Mouse (Mus musculus): Measurements from ENCODE around the gene Hdac1.

The Hdac1 gene

DNA sequence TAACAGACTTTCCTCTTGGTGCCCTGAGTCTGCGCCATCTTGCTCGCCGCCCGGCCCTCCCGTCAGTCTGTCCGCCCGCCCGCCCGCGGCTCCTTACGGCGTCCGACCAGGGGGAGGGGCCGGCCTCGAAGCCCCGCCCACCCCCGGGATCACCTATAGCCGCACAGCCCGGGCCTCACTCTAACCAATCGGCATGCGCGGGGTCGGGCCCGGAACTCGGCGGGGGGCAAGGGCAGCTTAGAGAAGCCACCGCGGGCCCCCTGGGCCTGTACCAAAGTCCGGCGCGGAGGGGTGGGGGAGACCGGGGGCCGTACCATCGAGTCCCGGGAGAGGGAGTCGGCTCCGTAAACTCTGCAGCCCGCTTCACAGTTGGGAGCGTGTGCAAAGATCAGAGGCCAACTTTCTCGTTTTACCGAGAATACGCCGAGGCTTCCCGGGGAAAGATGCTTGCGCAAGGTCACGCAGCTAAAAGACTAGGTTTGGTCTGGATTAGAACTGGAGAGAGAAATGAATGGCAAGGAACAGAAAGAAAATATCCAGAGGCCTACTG, at the start of gene Hdac1:
Gene Hdac1, minus strand, starts transcription at position 122 of the 550 bp plus-strand sequence.
- under 1% methylated on average over 46 of the region's 46 CpGs for WGBS

DNA sequence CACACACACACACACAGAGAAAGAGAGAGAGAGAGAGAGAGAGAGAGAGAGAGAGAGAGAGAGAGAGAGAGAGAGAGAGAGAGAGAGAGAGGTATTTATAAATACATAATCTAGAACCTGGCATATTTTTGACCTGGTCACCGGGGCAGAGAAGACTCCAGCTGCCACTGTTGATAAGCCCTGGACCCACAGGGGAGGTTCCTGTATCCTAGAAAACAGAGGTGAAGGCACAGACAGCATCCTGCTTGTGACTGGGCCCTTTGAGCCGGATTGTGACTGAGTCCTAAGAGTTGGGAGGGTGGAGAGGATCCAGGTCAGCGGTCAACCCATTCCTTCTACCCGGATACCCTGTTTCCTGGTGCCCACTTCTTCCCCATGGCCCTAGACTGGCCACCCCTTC, 46.4 kb upstream of the Hdac1 start:
- WGBS: 73% methylated on average over 4 of the region's 4 CpGs

DNA sequence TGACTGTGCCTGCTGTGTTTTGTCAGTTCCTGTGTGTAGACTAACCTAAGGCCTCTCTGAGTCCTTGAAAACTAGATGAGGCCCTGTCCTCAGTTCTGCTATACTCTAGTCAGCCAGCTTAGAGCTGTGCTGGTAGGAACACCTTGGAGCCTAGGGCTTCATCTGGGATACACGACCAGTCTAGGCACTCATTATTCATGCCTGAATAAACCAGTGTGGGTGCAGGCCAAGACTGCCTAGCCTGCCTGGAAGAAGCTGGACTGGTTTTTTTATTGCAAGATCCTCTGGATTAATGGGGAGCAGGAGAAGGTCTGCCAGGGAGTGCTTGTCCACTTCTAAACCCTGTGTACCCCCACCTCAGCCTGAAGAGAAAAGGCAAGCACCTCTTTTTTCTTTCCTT, 44.4 kb upstream of the Hdac1 start:
- 61% methylated on average over 1 of the region's 1 CpGs for WGBS

DNA sequence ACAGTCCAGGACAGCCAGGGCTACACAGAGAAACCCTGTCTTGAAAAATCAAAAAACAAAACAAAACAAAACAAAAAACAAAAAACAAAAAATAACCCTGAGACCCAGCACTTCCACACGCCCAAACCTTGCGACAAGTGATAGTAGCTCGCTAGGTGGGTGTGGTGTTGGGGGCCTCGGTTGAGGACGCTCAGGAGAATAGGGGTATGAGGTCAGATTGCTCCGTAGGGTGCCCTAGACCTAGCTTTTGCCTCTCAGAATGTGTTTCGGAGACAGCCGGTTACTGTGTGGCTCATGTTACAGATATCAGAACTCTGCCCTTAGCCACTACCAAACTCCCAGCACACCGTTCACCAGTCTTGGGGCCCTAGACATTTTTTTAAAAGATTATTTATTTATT, 43.3 kb upstream of the Hdac1 start:
- 91% methylated on average over 9 of the region's 9 CpGs for WGBS

DNA sequence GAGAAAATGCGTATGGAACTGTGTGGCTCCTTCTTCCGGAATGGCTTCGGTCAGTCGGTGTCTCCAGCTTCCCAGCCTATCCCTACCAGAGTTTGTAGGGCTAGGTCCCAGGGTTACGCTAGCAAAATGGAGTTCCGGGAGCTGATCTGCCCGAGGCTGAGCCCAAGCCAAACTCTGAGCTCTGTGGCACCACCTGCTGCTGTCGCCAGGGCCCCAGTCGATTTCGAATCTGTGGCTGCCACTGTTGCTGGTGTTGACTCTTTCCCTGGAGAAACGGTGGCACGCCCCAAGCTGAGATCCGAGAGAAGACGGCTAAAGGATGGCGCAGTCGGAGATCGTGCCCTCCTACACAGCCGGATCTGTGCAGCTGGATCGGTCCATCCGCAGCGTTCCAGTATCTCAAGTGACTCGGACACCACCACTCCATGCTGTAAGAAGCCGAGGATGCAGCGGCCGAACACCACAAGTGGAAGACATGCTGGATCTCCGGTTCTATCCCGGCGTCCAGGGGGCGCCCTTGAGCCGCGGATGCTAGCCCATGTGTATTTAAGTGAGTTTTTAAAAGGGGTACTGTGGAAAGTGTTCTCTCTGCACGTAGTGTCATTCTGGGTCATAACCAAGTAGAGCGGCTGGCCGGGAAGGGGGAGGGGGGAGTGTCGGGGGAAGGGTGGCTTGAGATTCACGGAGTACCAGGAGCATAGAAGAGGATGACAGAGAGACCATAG, 42.5 kb upstream of the Hdac1 start:
- 2% methylated on average over 36 of the region's 36 CpGs for WGBS

- 71% methylated on average over 1 of the region's 1 CpGs for WGBS
Observed at GRCm38 (mm10) chr4:129584370-129584769, 41.9 kb upstream of the Hdac1 start.

- WGBS: 85% methylated on average over 1 of the region's 1 CpGs
Observed at GRCm38 (mm10) chr4:129582251-129582650, 39.7 kb upstream of the Hdac1 start.

DNA sequence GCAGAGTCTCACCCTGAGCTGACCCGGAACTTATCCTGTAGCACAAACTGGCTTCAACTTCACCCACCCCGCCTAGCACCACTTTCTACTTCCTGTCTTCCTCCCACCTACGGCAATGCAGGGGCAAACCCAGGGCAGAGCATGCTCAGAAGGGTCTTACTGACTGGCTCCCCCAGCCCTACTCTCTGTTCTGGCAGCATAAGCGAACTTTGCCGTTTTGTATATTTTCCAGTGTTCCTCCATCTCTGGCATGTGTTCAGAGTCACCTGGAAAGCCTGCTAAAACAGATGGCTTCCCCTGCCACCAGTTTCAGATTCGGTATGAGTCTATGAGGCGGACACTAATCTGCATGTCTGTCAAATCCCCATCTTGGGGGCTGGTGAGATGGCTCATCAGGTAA, 37.8 kb upstream of the Hdac1 start:
- WGBS: 54% methylated on average over 7 of the region's 7 CpGs

DNA sequence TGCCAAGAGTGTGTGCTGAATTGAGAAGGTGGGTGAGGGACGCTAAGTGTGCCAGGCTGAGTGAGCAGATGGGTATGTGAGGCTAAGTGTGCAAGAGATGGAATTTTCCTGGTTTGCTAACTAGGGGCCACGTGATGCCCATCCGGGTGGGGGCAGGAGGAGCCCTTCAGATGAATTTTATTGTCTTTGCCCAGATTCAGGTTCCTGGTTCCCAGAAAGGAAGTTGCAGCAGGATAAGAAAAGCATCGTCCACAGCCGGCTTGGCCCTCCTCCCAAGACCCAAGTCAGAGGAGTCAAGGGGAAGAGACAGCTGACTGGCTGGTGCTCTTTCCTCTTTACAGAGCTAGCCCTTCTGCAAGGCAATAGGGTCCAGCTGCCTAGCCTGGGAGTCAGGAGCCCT, 36.0 kb upstream of the Hdac1 start, which contains the start of gene Fam167b:
Gene Fam167b, minus strand, starts transcription at position 84 of the 400 bp plus-strand sequence.
- WGBS: 66% methylated on average over 5 of the region's 5 CpGs

DNA sequence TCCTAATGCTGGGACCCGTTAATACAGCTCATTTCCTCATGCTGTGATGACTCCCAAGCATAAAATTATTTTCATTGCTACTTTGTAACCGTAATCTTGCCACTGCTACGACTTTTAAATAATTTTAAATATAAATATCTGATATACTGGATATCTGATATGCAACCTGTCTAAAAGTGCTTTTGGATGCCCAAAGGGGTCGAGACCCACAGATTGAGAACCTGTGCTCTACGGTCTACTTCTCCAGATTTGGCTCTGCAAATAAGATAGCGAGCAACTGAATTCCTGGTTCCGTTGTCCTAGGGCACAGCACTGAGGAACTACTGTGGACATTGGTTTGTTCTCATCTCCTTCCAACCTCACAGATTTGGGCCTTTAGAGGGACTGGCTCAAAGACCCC, 35.2 kb upstream of the Hdac1 start:
- WGBS: 86% methylated on average over 7 of the region's 7 CpGs

DNA sequence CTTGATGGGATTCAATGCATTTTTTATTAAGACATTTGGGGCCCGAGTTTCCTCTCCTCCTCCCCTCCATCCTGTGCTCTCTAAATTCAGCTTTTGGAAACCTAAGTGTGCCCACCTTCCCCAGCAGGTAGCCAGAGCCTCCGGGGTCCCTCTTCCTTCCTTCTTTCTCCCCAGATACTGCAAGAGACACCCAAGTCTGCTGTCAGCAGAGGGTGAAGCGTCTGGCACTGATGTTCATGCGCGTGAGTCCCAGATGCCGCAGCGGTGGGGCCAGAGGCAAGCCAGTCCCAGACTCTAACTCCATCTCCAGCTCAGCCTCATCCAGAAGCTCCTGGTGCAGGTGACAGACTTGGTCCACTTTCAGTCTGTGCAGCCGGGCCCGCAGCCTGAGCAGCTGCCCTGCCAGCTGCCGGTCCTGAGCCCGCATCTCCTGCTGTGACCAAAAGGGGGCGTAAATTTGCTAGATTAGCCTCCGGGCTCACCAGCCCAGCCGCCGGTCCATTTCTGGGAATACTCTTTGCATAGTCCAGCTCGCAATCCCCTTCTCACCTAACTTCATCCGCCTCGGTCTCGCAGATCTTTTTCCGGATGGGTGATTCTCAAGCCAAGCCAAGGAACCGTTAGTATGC, 34.5 kb upstream of the Hdac1 start:
- WGBS: 36% methylated on average over 21 of the region's 21 CpGs

- 63% methylated on average over 7 of the region's 8 CpGs for WGBS
Observed at GRCm38 (mm10) chr4:129575171-129575844, 32.8 kb upstream of the Hdac1 start.

DNA sequence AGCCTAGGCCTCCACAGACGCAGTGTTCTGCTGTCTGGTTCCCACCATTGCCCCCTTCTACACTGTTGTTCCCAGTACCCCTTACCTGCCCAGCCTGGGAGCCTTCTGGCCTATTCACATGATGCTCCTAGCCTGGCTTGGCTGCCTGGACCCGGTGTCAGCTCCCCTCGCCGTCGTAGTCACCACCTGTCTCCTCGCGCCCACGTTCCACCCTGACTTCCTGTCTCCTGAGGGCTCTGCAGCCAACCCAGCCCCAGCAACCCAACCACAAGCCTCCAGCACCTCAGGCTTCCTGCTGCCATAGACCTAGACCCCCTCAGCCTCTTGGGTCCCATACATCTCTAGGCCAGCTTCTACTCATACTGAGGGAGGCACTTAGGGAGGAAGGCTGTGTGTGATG, 30.9 kb upstream of the Hdac1 start, which contains the start of gene Lck:
Gene Lck, minus strand, starts transcription at position 212 of the 400 bp plus-strand sequence.
- WGBS: 92% methylated on average over 8 of the region's 8 CpGs

- WGBS: 97% methylated on average over 4 of the region's 4 CpGs
Observed at GRCm38 (mm10) chr4:129573093-129573370, 30.5 kb upstream of the Hdac1 start.

- WGBS: 72% methylated on average over 13 of the region's 13 CpGs
Observed at GRCm38 (mm10) chr4:129572236-129573092, 30.0 kb upstream of the Hdac1 start.

DNA sequence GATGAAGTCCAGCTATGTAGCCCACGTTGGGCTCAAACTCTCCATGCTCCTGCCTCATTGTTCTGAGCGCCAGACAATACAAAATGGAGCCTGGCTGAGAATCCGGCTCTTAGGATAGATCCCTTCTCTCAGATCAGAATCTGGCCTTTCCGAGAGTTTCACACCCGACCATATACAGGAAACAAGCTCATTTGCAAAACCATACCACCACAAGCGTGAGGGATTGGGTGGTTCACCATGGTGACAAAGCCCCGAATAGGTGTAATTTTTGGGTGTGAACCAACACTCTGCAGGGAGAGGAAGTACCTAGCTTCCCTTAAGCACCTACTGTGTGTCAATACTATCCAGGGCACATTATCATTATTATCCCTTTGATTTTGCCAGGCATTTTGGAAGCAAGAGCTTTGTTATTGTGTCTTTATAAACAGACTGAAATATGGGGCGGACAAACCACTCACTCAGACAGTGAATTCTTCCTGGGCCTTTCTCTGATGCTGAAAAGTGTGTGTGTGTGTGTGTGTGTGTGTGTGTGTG, 29.1 kb upstream of the Hdac1 start:
- 87% methylated on average over 8 of the region's 8 CpGs for WGBS

DNA sequence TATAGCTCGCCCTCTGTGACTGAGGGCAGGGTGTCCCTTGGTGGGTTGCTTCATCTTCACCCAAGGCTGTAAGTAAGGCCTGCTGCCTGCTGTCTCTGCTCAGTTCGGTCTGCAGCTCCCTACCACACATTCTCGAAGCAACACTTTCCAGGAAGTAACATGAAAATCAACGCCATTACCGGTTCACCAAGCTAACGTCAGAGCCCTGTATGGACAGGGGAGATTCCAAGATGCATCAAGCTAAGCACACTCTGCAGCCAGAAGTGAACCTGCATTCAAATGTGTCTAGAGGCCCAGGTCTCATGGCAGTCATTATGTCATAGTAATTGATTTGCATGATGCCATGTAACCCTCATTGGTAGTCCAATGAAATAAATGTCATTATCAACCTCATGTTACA, 27.5 kb upstream of the Hdac1 start:
- 87% methylated on average over 6 of the region's 6 CpGs for WGBS

GRCm38 (mm10) chr4:129568366-129568765, 25.9 kb upstream of the Hdac1 start:
- WGBS: 92% methylated on average over 7 of the region's 7 CpGs

DNA sequence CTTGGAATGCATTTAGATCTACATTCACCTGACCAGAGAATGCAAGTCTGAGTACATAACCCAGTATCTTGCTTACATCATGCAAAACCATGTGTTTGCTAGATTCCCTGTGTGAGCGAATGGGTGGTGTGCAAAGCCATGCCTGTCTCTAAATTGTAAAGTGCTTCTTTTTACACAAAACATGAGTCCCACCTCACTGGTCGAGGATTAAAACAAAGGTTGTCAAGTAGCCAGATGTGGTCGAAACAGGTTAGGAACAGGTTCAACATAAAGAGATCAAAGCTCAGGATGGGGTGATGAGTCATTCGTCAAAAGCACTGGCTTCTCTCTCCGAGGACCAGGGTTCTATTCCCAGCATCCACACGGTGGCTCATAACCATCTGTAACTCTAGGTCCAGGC, 22.6 kb upstream of the Hdac1 start:
- 88% methylated on average over 6 of the region's 6 CpGs for WGBS

- WGBS: 84% methylated on average over 8 of the region's 8 CpGs
Observed at GRCm38 (mm10) chr4:129563718-129564117, 21.2 kb upstream of the Hdac1 start.

GRCm38 (mm10) chr4:129561184-129561583, 18.7 kb upstream of the Hdac1 start:
- WGBS: 91% methylated on average over 5 of the region's 5 CpGs
